Mouse (Mus musculus): ENCODE measurements around the gene Dennd1b. TPM values are rescaled to one million over a fixed set of nuclear protein-coding genes. Genes with fewer than 3 reads are reported as not detected.

Gene Dennd1b
- total and polyA plus RNA-seq, 3 experiments = 3.3 to 26.3 (median 22.0) TPM

DNA sequence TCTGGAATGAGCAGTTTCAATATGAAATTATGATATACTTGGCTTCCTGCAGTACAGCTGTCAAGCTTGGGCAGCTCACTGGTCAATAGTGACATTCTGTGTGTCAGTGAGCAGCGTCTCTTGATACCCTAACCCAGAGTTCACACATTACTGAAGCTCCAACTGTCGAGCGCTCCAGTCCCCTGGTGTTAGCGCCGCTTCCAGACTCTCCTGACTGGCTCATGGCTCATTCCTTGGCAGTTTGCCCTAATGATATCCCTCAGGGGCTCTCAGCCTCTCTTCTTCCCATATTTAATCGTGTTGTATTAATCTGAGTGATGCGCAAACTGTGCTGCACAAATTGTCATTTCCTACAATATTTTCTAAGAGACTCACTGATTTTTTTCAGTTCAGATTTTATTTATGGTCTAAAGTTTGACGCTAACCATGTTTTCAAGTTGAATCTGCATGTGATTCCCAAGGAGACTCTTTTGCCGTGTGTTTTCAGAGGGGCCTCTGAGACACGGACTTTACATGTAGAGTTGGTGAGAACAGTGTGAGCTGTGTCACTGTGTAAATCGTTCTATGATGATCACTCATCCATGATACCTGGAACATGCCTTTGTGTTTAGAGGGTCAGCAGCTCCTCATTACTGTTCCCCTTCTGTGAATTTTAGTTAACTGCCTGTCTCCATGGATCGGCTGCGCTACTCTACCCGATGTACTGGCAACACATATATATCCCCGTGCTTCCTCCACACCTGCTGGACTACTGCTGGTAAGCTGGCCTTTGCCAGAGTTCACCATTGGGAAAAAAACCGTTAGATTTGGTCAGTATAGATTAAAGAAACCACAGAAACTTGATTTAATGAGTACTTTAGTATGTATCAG is 117.5 kb downstream of the Dennd1b start:
- DNase-seq = peak; percentile 23

DNA sequence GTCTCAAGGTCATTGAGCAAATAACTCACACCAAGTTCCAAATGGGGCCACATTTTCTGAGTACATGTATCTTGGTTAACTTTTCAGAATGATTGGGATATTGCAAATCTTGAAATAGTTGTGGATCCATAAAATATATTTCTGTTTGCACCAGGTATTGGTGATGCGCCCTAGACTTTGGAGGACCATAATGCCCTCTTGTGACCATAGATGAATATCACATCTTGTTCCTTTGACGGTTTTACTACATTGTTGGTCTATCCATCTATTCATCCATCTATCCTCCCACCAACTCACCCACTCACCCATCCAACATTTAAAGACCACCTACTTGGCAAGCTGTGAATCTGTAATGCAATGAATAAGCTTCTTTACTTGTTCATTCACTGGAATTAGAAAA is 120.1 kb downstream of the Dennd1b start:
- DNase-seq = no peak

DNA sequence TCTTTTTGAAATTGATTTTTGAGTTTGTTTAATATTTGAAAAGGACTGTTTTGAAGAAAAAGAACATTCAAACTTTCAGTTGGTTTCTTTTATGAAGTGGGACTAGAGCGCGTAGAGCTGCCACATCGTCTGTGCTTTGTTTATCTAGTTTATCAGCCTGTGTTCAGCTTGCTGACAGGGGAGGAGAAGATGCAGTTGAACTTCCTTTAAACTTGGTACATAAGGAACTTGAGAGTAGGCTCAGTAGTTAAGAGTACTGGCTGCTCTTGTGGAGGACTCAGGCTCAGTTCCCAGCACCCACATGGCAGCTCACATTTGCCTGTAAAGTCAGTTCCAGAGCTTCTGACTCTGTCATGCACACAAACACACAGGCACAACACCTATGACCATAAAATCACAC is 124.3 kb downstream of the Dennd1b start:
- DNase-seq = no peak

GRCm38 (mm10) chr1:139090744-139091143 is 127.5 kb downstream of the Dennd1b start:
- no peak for DNase-seq

- no peak for DNase-seq
Measured at GRCm38 (mm10) chr1:139091701-139092100, 128.5 kb downstream of the Dennd1b start.

GRCm38 (mm10) chr1:139092144-139092543 is 128.9 kb downstream of the Dennd1b start:
- no peak for DNase-seq

- DNase-seq = no peak
Measured at GRCm38 (mm10) chr1:139092722-139093121, 129.5 kb downstream of the Dennd1b start.

GRCm38 (mm10) chr1:139096369-139096768 is 133.1 kb downstream of the Dennd1b start:
- DNase-seq = no peak

GRCm38 (mm10) chr1:139098088-139098487 is 134.9 kb downstream of the Dennd1b start:
- no peak for DNase-seq

DNA sequence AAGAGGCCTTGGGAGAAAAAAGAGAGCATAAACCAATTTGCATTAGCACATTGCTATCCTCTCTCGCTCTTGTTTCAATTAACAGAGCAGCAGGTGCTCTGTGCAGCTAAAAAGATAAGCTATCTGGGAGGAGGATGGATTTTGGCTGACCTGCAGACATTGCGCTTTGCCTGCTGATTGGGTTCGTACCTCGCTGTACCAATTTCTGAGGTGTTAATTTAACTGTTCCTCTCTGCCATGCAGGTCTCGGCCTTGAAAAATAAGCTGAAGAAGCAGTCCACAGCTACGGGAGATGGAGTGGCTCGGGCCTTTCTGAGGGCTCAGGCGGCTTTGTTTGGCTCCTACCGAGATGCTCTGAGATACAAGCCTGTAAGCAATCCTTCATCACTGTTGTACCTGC is 138.5 kb downstream of the Dennd1b start:
- DNase-seq = no peak

GRCm38 (mm10) chr1:139108251-139108650 is 145.0 kb downstream of the Dennd1b start:
- DNase-seq = no peak

GRCm38 (mm10) chr1:139122626-139123025 is 159.4 kb downstream of the Dennd1b start:
- DNase-seq = no peak

- DNase-seq = no peak
Measured at GRCm38 (mm10) chr1:139139644-139140043, 176.4 kb downstream of the Dennd1b start.

GRCm38 (mm10) chr1:139145516-139145915 is 182.3 kb downstream of the Dennd1b start:
- DNase-seq = peak; percentile 36

DNA sequence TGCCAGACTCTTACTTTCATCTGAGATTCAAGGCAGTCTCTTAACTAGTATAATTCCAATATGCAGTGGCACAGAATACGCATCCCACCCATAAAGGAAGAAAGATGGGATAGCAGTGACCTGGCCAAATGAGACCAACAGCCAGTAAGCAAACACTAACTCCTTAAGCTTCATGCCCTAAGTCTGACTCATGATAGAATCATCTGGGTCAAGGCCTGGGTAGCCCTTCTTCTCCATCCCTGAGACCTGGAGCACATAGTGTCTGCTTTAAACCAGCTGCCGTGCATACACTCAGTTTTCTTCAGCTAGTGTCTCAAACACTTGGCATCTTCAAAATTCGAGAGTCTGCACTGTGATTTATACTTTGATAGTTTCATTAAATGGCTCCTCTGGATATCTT is 183.1 kb downstream of the Dennd1b start:
- DNase-seq = peak; percentile 62

DNA sequence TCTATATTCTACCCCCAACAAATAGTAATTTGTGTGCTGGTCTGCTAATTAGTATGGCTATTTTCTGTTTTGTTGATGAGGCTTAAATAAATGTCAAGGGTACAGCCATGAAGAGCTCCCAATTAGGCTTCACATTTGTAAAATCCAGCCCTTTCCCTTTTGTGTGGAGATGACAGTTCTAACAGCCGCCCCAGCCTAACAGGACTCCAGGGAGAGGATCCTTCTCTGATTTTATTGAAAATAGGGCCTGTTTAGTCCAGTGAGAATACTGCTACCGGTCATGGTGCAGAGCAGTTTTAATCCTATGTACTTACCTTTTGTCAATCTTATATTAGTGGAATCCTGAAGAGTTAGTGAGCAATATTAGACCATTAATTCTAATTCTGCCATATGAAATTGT is 189.8 kb downstream of the Dennd1b start:
- DNase-seq = no peak

DNA sequence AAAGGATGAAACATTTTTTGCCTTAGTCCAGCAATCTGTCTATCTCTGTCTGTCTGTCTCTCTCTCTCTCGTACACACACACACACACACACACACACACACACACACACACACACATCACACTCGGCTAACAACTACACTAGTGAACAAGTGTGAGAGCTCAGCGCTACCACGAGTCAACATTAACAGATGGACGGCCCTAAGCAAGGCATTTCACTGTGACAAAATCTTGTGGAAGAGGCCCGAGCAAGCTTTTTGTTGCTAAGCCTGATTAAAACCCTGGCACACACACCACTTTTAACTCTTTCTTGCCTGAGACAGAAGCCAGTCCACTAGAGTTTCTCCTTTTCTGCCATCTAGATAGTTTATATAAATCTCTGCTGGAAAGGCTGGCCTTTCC is 190.3 kb downstream of the Dennd1b start:
- no peak for DNase-seq

- DNase-seq = no peak
Measured at GRCm38 (mm10) chr1:139156397-139156796, 193.2 kb downstream of the Dennd1b start.

- DNase-seq = no peak
Measured at GRCm38 (mm10) chr1:139161619-139162018, 198.4 kb downstream of the Dennd1b start.

GRCm38 (mm10) chr1:139162814-139163213 is 199.6 kb downstream of the Dennd1b start:
- peak; percentile 12 for DNase-seq

GRCm38 (mm10) chr1:139174058-139174832 is 211.0 kb downstream of the Dennd1b start:
- no peak for DNase-seq

DNA sequence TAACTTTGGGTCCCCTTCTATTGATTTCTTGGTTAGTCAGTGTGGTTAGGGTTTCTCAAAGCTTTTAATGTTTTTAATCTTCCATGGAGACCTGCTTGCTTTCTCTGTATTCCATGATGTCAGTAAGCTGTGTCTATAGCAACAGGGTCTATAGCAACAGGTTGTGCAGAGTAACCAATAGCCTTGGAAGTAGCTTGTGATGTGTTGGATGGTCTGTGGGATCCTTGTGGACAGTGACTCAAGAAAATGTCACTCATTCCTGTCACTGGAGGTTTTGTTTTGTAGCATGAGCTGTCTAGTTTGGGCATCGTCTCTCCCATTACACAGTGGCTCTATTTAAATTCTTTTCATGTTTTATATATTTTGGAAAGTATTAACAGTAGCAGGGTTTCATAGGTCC is 216.5 kb downstream of the Dennd1b start:
- no peak for DNase-seq

DNA sequence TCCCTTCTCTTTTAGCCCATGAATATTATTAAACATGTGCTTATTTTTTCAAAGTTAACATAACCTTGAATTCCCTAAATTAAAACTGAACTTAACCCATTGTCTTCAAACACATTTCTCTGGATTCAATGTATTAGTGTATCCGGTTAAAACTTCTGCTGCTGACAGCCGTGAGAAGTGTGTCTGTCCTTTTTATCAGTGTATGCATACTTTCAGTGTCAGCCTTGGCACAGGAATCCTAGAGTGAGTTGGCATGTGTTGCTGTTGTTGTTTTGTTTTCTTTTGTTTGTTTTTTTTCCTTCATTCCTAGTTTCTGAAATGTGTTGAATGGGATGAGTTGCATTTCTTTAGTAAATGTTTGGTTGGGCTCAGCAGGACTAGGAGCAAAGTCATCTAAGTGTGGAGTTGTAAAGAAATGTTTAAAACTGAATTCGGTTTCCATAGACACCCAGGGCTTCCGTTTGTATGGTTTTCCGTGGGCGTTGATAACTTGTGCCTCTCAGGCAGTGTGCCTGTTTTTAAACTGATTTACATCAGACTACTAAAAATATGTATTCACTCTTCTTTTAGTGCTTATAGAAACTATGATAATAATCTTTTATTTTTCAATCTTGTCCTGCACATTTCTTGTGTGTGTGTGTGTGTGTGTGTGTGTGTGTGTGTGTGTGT is 217.4 kb downstream of the Dennd1b start:
- DNase-seq = no peak

Data from adrenal gland, adult 2 months (tissue).